Mouse (Mus musculus): ENCODE results near the gene Bzw1.
A peak's percentile ranks its signal among the peaks of the same experiment; 100 is the strongest.
"Not testable (repeated sequence)": the region's sequence is repeated elsewhere in the genome, so short reads cannot be mapped to it uniquely, and the experiment has no call there.

Bzw1 gene

GRCm38 (mm10) chr1:58392652-58393283 is at the start of gene Bzw1:
Gene Bzw1 (plus strand): TSS chr1:58392898.
- DNase-seq: peak; percentile 90 to 94

- DNase-seq: no peak
Observed at GRCm38 (mm10) chr1:58343861-58344260, 48.8 kb upstream of the Bzw1 start.

DNA sequence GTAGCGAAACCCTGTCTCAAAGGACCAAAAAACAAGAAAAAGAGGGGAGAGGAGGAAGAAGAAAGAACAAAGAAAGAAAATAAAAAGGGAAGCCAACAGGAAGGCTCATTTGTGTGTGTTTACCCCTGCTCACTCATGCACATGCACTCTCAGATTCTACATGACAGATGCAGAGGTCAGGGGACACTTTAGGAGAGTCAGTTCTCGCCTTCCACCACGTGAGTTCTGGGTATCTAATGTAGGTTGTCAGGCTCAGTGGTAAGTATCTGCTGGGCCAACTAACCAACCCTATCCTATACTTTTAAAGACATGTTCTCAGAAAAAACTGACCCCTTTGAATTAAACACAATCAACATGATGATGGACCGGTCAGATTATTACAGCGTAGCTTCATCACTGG is 48.1 kb upstream of the Bzw1 start:
- no peak for DNase-seq

- no peak for DNase-seq
Observed at GRCm38 (mm10) chr1:58346159-58346558, 46.5 kb upstream of the Bzw1 start.

DNA sequence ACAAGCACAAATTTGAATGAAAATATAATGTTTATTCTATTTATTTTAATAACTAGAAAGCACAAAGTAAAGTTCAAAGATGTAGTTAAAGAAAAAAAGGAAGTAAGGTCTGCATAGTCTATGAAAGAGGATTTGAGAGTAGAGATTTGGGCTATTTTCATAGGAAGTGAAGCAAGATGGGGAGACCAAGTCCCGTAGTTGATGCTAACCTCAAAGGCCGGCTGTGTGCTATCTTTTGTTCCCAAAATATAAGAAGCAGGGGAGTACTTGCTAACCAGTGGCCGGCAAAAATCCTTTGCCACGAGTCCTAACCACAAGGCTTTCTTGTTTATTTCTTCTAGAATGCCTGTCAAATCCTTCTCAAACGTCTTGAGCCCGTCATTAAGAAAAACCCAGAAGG is 44.0 kb upstream of the Bzw1 start:
- DNase-seq: no peak

DNA sequence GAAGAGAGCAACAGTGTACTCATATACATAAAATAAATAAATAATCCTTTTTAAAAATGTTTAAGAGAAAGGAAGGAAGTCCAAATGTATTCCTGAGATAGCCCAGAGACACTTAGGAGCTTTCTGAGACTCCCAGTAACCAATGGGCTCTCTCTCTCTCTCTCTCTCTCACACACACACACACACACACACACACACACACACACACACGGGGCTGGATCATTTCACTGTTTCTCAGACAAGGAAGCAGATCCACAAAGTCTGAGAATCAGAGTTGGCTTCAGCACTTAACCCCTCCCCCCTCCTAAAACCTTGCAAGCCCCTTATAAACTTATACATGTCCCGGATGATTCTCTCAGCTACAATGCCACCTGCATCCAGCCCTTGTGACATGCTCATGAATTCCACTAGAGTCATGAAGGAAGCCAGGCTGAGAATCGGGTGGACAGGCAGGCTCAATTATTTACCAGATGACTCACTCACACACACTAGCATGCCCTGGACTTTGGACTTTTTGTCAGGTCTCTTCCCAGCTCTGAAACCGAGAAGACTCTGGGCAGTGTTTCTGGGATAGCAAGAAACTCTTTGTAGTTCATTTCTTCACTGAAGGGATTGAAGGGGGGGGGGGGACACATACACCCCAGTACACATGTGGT is 39.3 kb upstream of the Bzw1 start:
- DNase-seq: no peak

DNA sequence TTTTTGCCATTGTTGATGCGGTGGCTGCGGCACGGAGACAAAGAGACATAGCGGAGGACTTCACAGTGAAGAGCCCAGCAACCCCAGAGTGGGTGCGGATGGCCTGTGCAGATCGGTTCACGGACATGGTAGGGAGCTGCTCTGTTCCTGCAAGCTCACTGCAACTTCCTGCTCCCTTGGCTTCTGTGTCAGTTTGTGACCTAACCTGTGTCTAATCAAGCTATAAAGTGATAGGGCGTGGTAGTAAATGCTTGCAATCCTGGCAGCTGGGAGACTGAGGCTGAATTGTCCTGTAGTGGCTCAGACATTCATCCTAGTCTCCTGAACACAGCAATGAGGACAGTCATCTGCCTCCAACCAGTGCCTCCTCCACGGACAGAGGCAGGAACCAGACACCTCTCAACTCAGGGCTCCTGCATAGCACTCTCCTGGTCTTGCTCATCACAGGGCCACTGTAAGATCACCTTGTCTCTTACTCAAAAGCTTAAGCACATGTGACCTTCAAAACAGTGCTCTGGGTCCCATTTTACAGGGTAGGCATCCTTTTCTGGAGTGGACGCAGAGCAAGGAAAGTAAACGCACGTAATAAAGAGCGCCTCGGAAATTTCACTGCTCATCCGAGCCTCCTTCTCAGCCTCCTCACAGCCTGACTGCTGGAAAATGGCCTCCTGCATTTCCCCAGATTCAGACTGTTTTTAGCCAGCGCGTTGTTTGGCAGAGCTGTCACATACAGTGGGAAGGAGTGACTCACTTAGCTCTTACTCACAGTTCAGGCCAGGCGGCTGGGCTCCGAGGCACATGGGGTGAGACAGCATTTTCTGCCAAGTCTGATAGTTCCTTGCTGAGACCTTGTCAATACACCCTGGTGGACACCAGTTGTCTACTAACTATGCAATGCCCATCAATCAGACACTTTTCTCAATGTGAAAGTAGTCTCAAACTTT is 33.5 kb upstream of the Bzw1 start:
- DNase-seq: peak; percentile 24 to 29

GRCm38 (mm10) chr1:58362296-58362695 is 30.4 kb upstream of the Bzw1 start:
- DNase-seq: no peak

- no peak for DNase-seq
Observed at GRCm38 (mm10) chr1:58364551-58364950, 28.1 kb upstream of the Bzw1 start.

DNA sequence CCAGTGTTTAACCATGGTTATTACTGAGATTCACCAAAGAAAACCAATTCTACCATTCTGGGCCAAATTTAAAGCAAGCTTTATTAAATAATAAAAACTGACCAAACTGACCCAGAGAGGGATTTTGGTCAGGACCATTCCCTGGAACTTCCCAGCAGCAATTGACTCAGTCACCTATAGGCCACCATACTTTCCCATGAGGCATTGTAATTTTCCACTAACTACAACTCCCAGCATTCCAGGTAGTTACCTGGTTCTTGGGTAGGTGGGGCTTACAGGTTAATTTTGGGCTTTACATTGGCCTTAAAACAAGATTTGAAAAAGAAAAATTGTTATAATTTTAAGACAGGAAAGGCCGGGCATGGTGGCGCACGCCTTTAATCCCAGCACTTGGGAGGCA is 26.9 kb upstream of the Bzw1 start:
- no peak for DNase-seq

DNA sequence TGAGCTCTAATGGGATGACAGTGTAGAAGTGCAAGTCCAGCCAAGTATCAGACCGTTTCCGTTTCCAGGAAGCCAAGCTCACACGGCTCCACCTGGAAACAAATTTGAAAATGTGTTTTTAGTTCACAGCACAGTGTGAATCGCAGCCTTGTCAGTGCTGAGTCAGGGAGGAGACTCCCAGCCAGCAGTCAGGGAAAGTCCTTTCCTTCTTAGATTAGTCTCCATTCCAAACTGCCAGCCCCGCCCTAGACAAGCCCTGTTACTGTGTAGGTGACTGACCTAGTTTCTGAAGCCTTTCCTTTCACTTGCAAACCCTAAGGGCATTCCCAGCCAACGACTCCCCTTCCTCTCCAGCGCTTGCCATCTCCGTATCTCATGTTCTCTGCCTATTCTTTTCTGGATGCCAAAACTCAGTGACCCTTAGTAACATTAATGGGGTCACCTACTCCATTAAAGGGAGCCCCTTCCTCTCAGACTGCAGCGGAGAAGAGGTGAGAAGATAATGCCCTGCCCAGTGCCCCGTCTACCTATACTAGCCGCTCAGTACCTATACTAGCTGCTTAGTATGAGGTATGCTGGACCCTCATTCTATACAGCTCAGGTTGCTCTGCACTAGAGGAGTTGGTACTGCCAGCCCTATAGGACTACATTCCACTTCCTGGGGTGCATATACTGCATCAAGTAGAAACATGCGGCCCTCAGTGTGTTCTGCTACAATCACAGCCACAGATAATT is 25.8 kb upstream of the Bzw1 start:
- no peak for DNase-seq

DNA sequence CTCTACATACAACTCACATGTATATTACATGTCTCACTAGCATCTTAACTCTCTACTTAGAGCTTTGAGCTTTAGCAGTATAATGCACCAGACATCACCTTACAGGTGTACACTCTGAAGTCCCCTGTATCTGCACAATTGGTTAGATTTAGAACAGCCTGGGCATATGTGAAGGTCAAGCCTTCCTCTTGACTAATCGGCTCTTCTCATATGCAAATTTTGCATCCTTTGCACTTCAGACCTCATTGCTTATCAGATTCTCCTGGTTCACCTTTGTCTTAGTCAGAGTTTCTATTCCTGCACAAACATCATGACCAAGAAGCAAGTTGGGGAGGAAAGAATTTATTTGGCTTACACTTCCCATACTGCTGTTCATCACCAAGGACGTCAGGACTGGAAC is 23.0 kb upstream of the Bzw1 start:
- DNase-seq: no peak

DNA sequence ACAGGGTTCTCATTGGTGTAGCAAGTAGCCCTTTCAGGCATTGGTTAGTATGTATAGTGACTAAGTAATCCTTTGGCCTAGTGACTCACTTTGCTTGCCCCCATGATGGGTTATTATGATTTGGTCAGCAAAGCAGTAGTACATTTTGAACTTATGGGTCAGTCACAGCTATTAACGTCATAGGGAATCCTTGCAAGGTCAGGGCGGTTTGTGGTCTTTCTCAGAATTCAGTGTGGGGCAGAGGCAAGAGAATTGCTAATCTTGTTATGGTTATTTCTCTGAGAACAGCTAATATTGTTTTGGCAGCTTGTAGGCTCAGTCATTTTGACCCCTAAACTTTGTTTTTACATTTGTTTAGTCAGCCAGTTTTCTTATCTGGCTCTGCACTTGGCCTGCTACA is 18.4 kb upstream of the Bzw1 start:
- not testable (repeated sequence) for DNase-seq

DNA sequence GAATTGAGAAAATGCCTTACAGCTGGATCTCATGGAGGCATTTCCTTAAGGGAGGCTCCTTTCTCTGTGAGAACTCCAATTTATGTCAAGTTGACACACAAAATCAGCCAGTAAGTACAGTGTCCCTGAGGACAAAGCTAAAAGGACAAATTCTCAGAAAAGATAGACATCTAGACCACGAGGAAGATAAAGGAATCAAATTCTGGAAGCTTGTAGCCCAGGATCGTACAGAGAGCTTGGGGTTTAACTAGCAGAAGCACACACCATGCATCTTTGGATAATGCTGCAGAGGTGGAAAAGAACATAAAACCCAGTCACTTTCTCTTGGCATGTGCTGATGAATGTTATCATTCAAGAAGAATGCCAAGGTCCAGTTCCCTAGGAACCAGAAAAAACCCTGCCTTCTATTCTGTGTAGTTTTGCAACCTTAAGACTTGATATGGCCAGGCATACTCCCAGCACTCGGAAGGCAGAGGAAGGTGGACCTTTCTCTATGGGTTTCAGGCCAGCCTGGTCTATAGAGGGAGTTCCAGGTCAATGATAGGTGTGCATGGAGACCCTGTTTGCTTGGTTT is 17.0 kb upstream of the Bzw1 start:
- no peak for DNase-seq

GRCm38 (mm10) chr1:58382586-58383281 is 10.0 kb upstream of the Bzw1 start:
- DNase-seq: no peak

GRCm38 (mm10) chr1:58391421-58392267 is 1.1 kb upstream of the Bzw1 start:
- no peak for DNase-seq

DNA sequence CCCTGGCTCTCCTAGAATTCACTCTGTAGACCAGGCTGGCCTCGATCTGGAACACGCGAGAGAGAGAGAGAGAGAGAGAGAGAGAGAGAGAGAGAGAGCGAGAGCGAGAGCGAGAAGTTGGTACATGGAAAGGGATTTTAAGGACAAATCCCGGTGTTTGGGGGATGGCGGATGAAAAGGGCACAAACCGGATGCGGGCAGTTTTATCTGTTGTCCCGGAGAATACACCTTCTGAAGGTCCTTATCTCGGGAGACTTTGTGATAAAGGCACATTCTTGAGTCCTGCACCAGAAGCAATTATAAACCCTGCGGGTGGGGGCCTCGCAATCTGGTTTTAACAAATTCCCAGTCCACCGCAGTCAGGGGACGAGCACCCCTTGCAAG is 438 bp upstream of the Bzw1 start:
- DNase-seq: no peak

- peak; percentile 42 to 53 for DNase-seq
Observed at GRCm38 (mm10) chr1:58393284-58394195, 842 bp downstream of the Bzw1 start.

DNA sequence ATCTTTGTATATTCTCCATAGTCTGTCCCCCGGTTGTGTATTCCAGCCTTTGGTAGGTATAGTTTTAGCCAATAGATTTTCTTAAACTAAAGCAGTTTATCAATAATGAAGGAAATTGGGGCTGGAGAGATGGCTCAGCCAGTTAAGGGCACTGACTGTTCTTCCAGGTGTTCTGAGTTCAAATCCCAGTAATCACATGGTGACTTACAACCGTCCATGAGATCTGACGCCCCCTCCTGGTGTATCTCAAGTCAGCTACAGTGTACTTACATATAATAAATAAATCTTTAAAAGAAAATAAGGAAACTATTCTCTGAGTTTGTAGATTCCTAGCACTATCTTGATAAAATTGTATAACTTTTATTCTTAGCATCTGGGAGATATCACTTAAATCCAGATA is 2.6 kb downstream of the Bzw1 start:
- no peak for DNase-seq

DNA sequence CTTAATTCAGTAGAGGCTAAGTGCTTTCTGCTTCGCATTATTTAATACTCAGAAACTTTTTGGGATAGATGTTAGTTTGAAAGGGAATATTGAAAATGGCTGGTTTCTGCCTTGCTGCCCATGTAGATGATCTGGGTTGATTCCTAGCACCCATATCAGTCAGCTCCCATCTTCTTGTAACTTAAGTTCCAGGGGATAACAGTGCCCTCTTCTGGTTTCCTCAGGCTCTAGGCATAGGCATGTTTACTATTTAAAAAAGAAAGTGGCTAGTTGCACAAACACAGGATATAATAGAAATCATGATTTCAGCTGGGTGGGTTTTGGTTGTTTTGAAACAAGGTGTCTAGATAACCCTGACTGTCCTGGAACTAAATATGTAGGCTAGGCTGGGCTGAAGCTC is 3.5 kb downstream of the Bzw1 start:
- DNase-seq: no peak
